Mouse (Mus musculus) megakaryocyte, embryonic 14.5 days (primary cell): ENCODE measurements at regions not wholly inside any gene's neighbourhood (a gene's known extent, or its start where the extent isn't known, plus 50 kb on each side); places are given as distances from the start of the nearest gene placed in this dataset.

ENCODE experiments used
- FLI1 ChIP-seq: IDR thresholded peaks from 2 replicates; pipeline ENCODE4 v1.6.1; 2012; ENCODE audit warnings: low read length, inconsistent platforms, mixed read lengths
- GATA1 ChIP-seq: IDR thresholded peaks from 3 replicates; pipeline ENCODE4 v1.6.1; 2012; ENCODE audit warnings: mixed read lengths, low read length, inconsistent platforms, borderline replicate concordance

GRCm38 (mm10) chr1:89366891-89367290 lies 87.7 kb upstream of the Agap1 start:
- TF ChIP-seq GATA1 = no peak
- TF ChIP-seq FLI1 = no peak
